Mouse (Mus musculus): ENCODE results near the gene Tle2. TPM values are rescaled to one million over a fixed set of nuclear protein-coding genes. Genes with fewer than 3 reads are reported as not detected.

The Tle2 gene
- polyA plus RNA-seq (2012; rRNA removed; ENCODE audit: low replicate concordance) = 43.6 and 76.2 TPM in 2 replicates

DNA sequence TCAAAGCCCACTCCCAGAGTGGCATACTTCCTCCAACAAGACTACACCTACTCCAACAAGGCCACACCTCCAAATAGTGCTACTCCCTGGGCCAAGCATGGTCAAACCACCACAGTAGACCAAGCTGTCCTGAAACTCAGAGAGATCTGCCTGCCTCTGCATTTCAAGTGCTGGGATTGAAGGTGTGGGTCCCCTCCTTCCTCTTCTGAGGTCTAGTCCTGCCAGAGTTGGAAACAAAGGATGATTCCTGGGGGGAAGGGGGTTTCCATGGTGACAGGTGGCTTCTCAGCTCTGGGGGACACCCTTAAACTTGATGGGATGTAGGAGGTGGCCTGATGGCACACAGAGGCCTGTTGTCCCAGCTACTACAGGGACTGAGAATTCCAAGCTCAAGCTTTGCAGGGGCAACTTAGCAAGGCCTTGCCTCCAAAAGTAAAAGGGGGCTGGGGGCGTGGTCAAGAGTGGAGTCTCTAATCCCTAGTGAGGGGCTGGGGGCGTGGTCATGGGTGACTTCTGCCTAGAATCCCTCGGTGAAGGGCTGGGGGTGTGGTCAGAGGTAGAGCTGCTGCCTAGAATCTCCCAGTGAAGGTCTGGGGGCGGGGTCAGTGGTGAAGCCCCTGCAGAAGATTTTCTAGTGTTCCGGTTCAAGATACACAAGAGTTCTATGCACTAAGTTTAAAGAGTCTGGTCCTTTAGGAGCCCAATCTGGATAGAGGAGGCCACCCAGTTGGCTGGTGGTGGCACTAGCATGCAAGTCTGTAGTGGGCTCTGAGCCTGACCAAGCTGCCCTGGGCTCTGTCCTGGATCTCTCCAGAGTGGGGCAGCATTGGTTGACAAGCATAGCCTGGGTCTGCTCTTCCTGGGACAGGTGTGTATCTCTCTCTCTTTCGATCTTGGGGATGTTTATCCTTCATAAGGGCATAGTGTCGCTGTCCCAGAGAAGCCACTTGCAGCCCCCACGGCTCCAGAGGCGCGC, at the start of gene Tle2:
Tle2 (plus strand) TSS at position 481 of the 976 bp plus-strand sequence.

DNA sequence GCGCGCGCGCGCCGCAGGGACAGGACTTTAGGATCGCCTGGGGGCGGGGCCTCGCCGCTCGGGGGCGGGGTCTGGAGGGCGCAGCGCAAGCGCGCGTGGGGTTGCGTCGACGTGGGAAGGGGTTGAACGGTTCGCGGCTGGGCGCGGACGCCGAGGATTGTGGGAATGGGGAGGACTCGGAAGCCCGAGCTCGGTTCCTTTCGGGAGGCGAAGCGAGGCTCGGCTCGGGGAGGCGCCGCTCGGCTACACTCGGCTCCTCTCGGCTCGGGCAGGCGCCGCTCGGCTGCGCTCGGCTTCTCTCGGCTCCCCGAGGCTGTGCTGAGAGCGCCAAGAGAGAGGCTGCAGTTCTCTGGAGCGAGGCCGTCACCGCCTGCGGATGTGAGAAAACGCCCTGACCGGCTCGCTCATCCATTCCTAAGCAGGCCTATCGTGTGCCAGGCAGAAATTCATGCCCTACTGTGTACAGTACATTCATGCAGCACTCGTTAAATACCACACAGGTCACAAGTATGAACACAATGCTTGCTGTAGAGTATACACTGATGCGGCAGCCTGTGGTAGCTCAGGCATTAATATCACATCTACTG, 29.1 kb upstream of the Tle2 start, which contains the start of gene Gna11:
Gna11 (minus strand) TSS at position 30 of the 587 bp plus-strand sequence.

DNA sequence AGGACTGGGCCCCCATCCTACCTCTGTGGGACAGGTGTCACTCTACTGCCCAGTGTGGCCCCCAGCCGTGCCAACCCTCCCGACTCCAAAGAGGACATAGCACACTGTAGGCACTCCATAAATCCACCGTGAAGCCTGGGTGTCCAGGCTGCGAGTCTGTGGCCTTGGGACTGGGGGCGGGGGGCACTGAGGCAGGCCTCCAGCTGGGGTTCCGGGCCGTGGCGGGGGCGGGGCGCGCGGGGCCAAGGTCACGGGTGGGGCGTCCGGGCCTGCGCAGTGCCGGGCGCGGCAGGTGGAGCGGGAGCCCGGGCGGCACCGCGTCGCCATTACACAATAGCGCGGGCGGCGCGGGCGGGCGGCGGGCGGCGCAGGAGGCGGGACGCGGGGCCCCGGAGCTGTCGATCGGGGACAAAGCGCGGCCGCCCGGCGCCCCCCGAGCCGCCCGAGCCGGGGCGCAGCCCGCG, 15.2 kb upstream of the Tle2 start, which contains the start of gene Aes:
Aes (plus strand) TSS at position 326 of the 464 bp plus-strand sequence.

DNA sequence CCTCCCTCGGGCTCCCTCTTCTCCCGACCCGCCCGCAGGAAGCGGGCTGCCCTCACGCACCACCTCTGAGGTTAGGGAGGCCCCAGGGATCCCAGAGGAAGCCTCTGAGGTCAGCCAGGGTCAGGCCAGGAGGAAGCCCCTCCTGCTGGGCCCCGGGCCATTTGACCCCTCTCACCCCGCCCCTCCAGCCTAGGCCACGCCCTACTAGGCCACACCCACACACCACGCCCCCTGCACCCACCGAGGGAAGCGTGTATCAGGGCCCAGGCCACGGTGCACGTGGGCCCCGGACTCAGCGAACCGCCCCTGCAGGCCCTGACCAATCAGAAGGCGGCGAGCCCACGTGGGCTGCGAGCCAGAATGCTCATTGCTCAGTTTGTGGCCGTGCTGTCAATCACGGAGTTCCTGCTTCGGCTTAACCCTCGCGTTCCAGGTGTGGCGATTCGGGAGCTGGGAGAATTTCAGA, 26.4 kb downstream of the Tle2 start, which contains the start of gene Tle6:
Tle6 (minus strand) TSS at position 336 of the 466 bp plus-strand sequence.

DNA sequence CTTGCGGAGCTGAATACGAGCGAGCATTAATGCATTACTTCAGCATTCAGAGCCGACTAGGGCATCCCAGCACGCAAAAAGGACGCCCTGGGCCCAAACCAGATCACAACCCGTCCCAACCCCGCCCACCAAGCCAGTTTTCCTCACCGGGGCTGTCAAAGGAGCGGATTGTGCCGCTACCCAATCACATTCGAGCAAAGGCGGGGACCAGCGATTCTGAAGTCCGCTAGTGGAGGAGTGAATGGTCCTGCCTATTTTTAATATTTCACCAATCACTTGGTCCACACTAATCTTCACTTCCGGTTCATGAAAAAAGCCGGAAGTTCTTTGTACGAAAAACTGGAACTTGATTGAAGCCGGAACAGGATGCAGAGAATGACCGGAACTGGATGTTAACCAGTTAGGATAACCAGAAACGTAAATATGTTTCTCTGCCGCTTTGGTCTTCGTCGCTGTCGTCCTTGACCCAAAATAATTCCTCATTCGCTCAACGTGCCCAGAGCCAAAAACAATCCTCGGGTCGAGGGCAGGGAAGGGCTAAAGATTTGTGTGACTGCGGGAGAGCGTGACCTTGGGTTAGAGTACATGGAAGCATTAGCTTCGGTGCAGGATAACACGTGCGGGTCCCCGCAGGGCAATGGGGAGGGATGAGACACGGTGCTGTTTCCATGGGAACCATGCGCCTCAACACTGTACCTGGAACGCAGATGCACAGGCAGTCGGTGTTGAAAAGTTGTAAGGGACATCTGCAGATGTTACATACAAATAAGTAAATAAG, 31.8 kb downstream of the Tle2 start, which contains the start of gene BC025920:
BC025920 (plus strand) TSS at position 297 of the 778 bp plus-strand sequence.

DNA sequence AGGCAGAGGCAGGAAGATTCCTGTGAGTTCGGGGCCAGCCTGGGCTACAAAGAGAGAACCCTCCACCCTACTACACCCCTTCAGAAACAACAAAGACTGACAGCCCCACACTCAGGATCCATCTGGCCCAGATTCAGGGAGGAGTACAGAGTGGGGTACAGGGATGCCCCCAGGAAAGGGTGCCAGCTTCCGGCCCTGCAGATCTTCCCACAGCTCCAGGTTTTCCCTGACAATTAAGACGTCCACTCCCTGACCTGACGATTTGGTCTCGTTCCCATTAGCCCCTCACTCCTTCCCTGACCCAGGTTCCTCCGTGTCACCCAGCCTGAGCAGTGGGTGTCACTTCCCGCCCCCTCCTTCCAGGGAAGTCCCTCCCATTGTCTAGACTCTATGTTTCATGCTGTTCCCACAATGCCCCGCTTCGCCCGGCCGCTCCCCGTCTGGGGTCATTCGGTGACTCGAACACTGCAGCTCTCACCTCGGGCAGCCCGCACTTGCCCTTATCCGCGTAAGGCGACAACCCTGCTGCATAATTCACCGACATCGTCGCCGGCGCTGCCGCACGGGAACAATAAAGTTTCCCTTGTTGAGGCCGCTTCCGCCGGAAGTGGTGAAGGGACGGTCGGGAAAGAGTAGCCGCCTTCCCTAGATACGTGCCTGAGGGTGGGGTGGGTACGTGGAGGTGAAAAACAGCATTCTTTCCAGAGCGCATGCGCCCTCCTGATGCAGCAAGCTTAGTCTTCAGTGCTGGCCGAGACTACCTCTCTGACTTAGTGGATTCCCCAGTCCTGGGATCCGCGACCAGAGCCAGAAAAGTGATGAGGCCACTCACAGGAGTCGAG, 52.9 kb downstream of the Tle2 start, which contains the start of gene Sirt6:
Sirt6 (minus strand) TSS at position 804 of the 842 bp plus-strand sequence.

DNA sequence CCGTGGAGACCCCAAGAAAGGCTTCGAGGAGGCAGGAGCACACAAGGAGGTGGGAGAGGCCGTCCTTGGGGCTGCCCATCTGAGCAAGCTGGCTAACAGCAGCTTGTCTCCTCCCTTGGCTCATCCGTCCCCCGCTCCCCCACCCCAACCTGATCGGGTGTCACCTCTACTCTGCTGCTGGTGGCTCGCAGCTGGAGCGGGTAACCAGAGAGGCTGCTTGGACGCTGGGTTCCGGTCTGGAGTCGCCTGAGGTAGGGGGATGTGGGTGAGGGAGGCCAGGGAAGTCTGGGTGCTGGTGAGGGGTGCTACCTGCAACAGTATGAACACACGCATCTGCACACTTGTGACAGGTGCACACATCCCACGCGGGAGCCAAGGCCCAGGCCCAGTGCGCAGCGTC, 54.0 kb downstream of the Tle2 start, which contains the start of gene Ankrd24:
Ankrd24 (plus strand) TSS at position 151 of the 400 bp plus-strand sequence.

Other genes starting within 250 kb of the Tle2 start
- 10.1 and 16.3 TPM in 2 replicates for gene Tbxa2r, start 245.8 kb upstream of the Tle2 start, polyA plus RNA-seq (2012; rRNA removed; ENCODE audit: low replicate concordance)
- 2.2 and 4.8 TPM in 2 replicates for gene Gipc3, start 231.3 kb upstream of the Tle2 start, polyA plus RNA-seq (2012; rRNA removed; ENCODE audit: low replicate concordance)
- gene Hmg20b, start 224.1 kb upstream of the Tle2 start, polyA plus RNA-seq (2012; rRNA removed; ENCODE audit: low replicate concordance) = 69.5 and 90.1 TPM in 2 replicates
- 38.6 and 41.1 TPM in 2 replicates for gene Mfsd12, start 217.1 kb upstream of the Tle2 start, polyA plus RNA-seq (2012; rRNA removed; ENCODE audit: low replicate concordance)
- 0.43 and 1.8 TPM in 2 replicates for gene 4930404N11Rik, start 208.7 kb upstream of the Tle2 start, polyA plus RNA-seq (2012; rRNA removed; ENCODE audit: low replicate concordance)
- gene Fzr1, start 196.0 kb upstream of the Tle2 start, polyA plus RNA-seq (2012; rRNA removed; ENCODE audit: low replicate concordance) = 56.1 and 75.2 TPM in 2 replicates
- 61.5 and 66.9 TPM in 2 replicates for gene Dohh, start 190.1 kb upstream of the Tle2 start, polyA plus RNA-seq (2012; rRNA removed; ENCODE audit: low replicate concordance)
- 3.2 and 5.1 TPM in 2 replicates for gene Gm48551, start 190.1 kb upstream of the Tle2 start, polyA plus RNA-seq (2012; rRNA removed; ENCODE audit: low replicate concordance)
- gene Gm48552, start 185.6 kb upstream of the Tle2 start, polyA plus RNA-seq (2012; rRNA removed; ENCODE audit: low replicate concordance) = 1.5 and 1.8 TPM in 2 replicates
- gene Smim24, start 181.5 kb upstream of the Tle2 start, polyA plus RNA-seq (2012; rRNA removed; ENCODE audit: low replicate concordance) = 9.8 and 12.3 TPM in 2 replicates
- 67.7 and 99.8 TPM in 2 replicates for gene Nfic, start 118.9 kb upstream of the Tle2 start, polyA plus RNA-seq (2012; rRNA removed; ENCODE audit: low replicate concordance)
- gene Celf5, start 91.9 kb upstream of the Tle2 start, polyA plus RNA-seq (2012; rRNA removed; ENCODE audit: low replicate concordance) = 0.70 and 0.93 TPM in 2 replicates
- 174 and 241 TPM in 2 replicates for gene Ncln, start 78.2 kb upstream of the Tle2 start, polyA plus RNA-seq (2012; rRNA removed; ENCODE audit: low replicate concordance)
- 7.2 and 9.4 TPM in 2 replicates for gene S1pr4, start 74.4 kb upstream of the Tle2 start, polyA plus RNA-seq (2012; rRNA removed; ENCODE audit: low replicate concordance)
- 3.8 and 5.3 TPM in 2 replicates for gene Gna15, start 50.3 kb upstream of the Tle2 start, polyA plus RNA-seq (2012; rRNA removed; ENCODE audit: low replicate concordance)
- gene Gna11, start 29.4 kb upstream of the Tle2 start, polyA plus RNA-seq (2012; rRNA removed; ENCODE audit: low replicate concordance) = 141 and 164 TPM in 2 replicates
- gene Aes, start 15.1 kb upstream of the Tle2 start, polyA plus RNA-seq (2012; rRNA removed; ENCODE audit: low replicate concordance) = 885 and 1,244 TPM in 2 replicates
- 9.9 and 14.9 TPM in 2 replicates for gene Tle6, start 26.5 kb downstream of the Tle2 start, polyA plus RNA-seq (2012; rRNA removed; ENCODE audit: low replicate concordance)
- gene BC025920, start 31.7 kb downstream of the Tle2 start, polyA plus RNA-seq (2012; rRNA removed; ENCODE audit: low replicate concordance) = 1.1 and 1.3 TPM in 2 replicates
- gene Sirt6, start 53.2 kb downstream of the Tle2 start, polyA plus RNA-seq (2012; rRNA removed; ENCODE audit: low replicate concordance) = 24.8 and 39.4 TPM in 2 replicates
- gene Ankrd24, start 54.0 kb downstream of the Tle2 start, polyA plus RNA-seq (2012; rRNA removed; ENCODE audit: low replicate concordance) = 36.2 and 58.5 TPM in 2 replicates
- gene Gm10778, start 74.5 kb downstream of the Tle2 start, polyA plus RNA-seq (2012; rRNA removed; ENCODE audit: low replicate concordance) = 0.34 and 0.55 TPM in 2 replicates
- 0.60 and 1.3 TPM in 2 replicates for gene Zfp433, start 130.3 kb downstream of the Tle2 start, polyA plus RNA-seq (2012; rRNA removed; ENCODE audit: low replicate concordance)
- gene Gm3055, start 196.6 kb downstream of the Tle2 start, polyA plus RNA-seq (2012; rRNA removed; ENCODE audit: low replicate concordance) = 0.44 and 1.3 TPM in 2 replicates
- not detected in 2 replicates for gene Gm4767, start 237.6 kb downstream of the Tle2 start, polyA plus RNA-seq (2012; rRNA removed; ENCODE audit: low replicate concordance)